Mouse (Mus musculus): ENCODE data around the gene Afap1l2. TPM values are rescaled to one million over a fixed set of nuclear protein-coding genes. Genes with fewer than 3 reads are reported as not detected.

Afap1l2 gene
- total RNA-seq, 2 experiments from 2014 or later: 6.7 to 10.2 TPM

- DNase-seq (ENCODE audit: low spot score in 2 of 2): no peak
- intact Hi-C loops (cut with DNase I): no loop called here
These were observed 2.0 kb upstream of the Afap1l2 start for GRCm38 (mm10) chr19:57010064-57010463.

DNA sequence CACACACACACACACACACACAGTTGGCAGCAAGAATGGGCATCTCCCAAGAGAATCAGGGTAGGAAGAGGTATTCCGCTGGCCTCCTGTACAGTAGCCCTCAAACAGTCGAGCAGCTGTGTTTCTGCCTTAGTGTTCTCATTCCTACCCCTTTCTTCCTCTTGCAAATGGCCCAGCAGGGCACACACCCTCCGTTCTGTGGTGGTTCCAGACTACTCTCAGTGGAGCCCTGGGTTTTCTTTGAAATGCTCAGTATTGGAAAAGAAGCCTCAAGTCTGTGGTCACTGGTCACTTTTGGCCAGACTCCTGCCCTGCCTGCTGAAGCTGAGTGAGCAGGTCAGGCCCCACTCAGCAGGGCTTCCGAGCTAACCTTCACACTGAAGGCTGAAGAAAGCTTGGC, 1.6 kb upstream of the Afap1l2 start:
- no peak for DNase-seq (ENCODE audit: low spot score in 2 of 2)
- intact Hi-C loops (cut with DNase I): loop anchor here (2.0 kb wide), 1 partner anchor 91 kb away; no protein-coding TSS in a partner anchor

GRCm38 (mm10) chr19:57007291-57007690, 737 bp downstream of the Afap1l2 start:
- intact Hi-C loops (cut with DNase I): no loop called here
- DNase-seq (ENCODE audit: low spot score in 2 of 2): no peak

- intact Hi-C loops (cut with DNase I): no loop called here
- DNase-seq (ENCODE audit: low spot score in 2 of 2): no peak
These were observed 1.2 kb downstream of the Afap1l2 start for GRCm38 (mm10) chr19:57006841-57007240.

- intact Hi-C loops (cut with DNase I): no loop called here
- no peak for DNase-seq (ENCODE audit: low spot score in 2 of 2)
These were observed 3.0 kb downstream of the Afap1l2 start for GRCm38 (mm10) chr19:57005062-57005461.

DNA sequence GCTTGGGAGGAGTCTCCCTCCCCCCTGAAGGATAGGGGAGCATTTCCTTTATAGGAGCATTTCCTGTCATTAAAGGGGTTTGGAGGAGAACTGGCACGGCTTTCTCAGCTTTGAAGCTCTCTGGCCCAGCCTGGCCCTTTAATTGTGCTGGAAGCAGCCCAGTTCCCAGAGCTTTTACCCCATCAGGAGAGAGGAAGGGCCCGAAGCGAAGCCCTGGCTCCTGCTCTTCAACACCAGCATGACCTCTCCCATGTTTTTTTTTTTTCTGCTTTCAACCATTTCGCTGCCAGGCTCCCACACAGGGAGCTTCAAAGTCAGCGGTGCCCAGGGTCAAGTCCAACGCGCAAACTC, 4.6 kb downstream of the Afap1l2 start:
- intact Hi-C loops (cut with DNase I): no loop called here
- no peak for DNase-seq (ENCODE audit: low spot score in 2 of 2)

DNA sequence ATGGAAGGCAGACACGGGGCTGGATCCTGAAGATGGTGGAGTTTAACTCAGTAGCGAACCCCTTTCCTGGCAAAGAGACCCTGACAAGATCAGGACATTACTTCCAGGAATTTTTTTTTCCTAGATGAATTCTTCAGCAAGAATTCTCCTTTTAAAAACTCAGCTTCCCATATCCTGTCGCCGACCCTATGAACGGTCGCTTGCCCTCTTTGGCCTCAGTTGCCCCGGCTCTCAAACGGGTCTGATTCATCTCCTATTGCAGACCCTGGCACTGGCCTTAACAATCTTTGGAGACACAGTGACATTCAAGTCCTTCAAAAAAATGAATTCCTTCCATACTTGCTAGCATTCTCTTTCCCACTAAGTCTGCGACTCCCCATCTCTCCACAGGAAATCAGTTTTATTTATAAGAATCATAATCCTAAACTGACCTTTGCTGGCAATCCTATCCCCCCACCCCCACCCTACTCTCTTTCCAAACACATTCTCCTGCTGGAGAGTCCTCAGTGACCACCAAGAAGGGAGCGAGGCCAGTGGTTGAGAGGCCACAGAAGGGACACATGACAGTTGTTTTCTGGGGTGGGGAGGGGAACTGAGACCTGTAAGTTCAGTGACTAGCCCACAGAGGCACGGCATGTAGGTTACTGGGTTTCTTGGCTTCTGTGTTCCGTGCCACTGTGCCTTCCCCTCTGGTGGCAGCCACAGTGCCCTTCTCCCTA, 5.1 kb downstream of the Afap1l2 start:
- DNase-seq (ENCODE audit: low spot score in 2 of 2): no peak
- intact Hi-C loops (cut with DNase I): no loop called here

DNA sequence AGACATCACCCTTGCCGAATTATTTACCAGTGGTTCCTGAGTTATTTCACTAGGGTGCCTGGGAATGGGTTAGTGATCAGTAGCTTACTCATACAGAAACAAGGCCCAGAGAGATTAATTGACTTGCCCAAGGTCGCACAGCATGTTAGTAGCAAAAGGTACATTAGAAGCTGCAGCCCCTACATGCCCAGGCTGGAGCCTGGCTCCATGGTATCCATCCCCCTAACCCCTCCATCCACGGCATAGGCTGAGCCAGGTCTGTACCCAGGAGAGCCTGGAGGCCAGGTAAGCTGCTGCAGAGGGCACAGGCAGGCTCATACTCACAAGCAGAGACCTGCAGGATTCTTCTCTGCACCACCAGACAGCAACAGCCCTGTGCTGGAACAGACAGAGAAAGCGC, 6.1 kb downstream of the Afap1l2 start:
- DNase-seq (ENCODE audit: low spot score in 2 of 2): no peak
- intact Hi-C loops (cut with DNase I): no loop called here

DNA sequence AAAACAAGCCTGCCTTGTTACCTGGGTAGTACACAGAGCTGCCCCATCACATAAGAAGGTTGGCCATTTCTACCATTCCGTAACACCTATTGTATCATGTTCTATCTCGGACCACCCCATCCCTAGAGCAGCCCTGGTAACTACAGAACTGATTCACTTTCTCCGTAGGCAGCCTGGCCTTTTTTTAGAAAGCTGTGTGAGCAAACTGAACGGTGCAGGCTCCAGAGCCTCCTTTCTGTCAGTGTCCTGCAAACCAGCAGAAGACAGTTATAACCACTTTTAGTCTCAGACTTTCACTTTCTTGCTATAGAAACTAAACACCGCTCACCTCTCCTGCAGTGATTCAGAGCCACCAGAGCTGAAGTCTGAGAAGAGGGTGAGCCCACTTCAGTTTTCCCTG, 7.4 kb downstream of the Afap1l2 start:
- intact Hi-C loops (cut with DNase I): no loop called here
- no peak for DNase-seq (ENCODE audit: low spot score in 2 of 2)

- intact Hi-C loops (cut with DNase I): loop anchor here (5.0 kb wide), 1 partner anchor 52 kb away; no protein-coding TSS in a partner anchor
- DNase-seq (ENCODE audit: low spot score in 2 of 2): no peak
These were observed 8.2 kb downstream of the Afap1l2 start for GRCm38 (mm10) chr19:56999781-57000180.

- intact Hi-C loops (cut with DNase I): loop anchor here (5.0 kb wide), 1 partner anchor 52 kb away; no protein-coding TSS in a partner anchor
- no peak for DNase-seq (ENCODE audit: low spot score in 2 of 2)
These were observed 9.1 kb downstream of the Afap1l2 start for GRCm38 (mm10) chr19:56998910-56999309.

DNA sequence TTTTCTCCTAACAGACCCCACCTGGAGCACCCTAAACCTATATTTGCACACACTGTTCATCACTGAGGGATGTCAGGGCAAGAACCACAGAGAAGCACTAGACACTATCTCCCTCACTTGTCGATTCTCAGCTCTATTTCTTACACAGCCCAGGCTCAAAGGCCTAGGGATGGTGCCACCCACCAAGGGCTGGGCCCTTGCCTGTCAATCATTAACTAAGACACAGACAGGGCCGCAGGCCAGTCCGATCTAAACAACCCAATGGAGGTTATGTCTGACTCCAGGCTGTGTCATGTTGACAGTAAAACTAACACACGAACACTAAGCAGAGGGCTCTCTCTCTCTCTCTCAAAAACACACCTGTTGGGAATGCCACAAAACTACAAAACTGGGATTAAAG, 9.7 kb downstream of the Afap1l2 start:
- intact Hi-C loops (cut with DNase I): loop anchor here (5.0 kb wide), 1 partner anchor 51 kb away; no protein-coding TSS in a partner anchor

DNA sequence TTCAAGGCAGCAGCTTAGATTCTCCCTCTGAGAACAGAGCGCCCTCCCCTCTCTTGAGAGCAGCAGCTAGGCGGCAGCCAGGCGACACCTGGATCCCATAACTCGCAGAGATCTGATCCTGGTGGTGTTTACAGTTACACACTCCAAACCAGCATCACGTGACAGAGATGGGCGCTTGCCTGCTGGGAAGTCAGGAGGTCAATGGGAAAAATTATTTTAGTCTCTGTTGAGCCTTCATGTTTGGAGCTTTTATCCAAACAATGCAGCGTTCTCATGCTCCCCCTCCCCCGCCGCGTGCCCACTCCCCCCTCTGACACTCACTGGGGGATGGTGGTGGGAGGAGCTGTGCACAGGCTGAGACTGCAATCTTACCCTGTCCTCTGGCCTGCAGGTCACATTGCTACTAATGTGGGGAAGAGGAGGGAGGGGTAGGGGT, 10.8 kb downstream of the Afap1l2 start:
- intact Hi-C loops (cut with DNase I): loop anchor here (5.0 kb wide), 1 partner anchor 50 kb away; no protein-coding TSS in a partner anchor
- no peak for DNase-seq (ENCODE audit: low spot score in 2 of 2)

More for the DNA sequence above, 9.7 kb downstream of the Afap1l2 start:
- no peak for DNase-seq (ENCODE audit: low spot score in 2 of 2)

DNA sequence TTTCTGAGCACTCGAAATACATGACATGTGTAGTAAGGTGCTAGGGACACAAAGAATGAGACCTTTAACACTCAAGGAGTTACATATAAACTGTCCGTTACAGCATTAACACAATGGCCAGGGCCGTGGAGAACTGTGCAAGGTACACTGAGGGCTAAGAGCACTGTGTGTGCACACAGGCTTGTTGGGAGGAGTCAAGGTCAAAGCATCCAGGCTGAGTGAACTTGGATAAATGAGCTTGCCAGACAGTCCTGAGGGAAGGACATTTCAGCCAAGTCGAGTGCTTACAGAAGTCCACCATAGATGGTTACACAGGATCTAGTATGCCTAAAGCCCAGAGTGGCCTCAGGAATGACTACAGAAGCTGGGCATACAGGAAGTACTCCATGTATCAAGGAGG, 12.6 kb downstream of the Afap1l2 start:
- intact Hi-C loops (cut with DNase I): loop anchor here (5.0 kb wide), 1 partner anchor 48 kb away; no protein-coding TSS in a partner anchor
- no peak for DNase-seq (ENCODE audit: low spot score in 2 of 2)

DNA sequence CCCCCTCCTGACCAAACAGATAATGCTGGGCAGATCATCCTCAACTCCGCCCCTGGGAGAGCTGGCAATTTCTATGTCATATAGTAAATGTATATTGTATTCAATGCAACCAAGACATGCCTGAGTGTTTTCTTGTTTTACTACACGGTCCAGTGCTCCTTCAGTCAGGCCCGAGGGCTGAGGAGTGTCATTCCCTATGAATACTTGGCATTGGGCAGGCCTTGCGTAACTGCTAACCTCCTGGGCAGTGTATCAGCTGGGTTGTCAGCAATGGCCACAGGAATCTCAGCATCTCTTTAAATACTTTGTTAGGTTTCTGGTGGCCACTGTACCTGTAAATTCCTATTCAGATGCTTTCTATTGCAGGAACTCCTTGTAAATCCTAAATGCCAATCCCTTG, 13.4 kb downstream of the Afap1l2 start:
- DNase-seq (ENCODE audit: low spot score in 2 of 2): no peak
- intact Hi-C loops (cut with DNase I): loop anchor here (5.0 kb wide), 1 partner anchor 47 kb away; no protein-coding TSS in a partner anchor

GRCm38 (mm10) chr19:56993763-56994162, 14.3 kb downstream of the Afap1l2 start:
- intact Hi-C loops (cut with DNase I): no loop called here
- DNase-seq (ENCODE audit: low spot score in 2 of 2): no peak

DNA sequence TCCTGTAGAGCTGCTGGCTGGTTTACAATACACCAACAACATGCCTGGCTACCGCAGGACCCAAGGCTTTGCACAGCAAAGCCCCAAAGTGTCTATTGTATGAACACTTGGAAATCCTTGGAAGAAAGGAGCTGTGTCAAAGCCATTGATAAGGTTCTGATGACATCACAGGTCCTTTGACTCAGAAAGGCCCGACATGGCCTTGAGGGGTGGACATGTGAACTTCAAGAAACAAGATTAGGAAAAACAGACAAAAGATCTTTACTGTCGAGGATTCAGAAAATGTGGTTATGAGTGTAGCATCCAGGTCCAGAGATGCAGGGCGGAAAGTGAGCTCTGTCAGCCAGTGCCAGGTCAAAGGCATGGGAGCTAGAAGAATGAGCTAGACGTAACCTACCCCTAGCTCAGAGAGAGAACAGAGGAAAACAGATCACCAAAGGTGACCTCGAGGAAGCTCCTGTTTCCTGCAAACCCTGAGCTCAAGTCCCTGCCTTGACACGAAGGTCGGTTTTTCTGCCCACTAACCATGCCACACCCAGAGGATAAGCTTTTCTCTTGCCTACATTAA, 15.0 kb downstream of the Afap1l2 start:
- DNase-seq (ENCODE audit: low spot score in 2 of 2): no peak
- intact Hi-C loops (cut with DNase I): no loop called here

DNA sequence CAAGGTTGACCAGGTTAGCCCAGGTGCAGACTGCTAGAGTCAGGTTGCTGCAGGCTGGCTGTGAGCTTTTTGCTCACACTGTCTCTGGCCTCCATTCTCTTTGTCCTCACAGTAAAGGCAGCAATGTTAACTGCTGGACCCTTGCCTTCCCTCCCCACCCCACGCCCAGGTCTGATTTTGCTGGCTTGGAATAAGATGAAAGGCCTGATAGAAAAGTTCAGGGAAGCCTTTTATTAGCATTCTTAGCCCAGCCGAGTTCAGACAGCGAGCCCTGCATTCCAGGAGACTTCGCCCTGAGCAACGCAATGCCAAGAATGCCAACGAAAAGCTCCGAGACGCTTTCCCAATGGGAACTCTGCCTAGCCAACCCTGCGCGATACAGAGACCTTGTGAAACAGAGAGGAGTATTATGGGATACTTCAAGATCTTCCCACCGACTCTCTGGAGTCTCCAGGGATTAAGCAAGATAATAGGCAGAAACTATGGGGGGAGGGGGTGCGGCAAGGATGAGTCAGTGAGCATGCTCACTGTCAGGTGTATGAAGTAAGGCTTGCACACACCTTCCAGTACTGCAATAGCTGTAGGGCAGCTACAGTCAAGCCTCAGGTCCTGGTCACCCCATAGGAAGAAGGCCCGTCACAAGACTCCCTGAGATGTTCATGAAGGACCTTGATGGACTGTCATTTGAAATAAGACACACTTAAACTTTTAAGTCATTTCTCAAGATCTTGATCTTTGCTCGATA, 17.5 kb downstream of the Afap1l2 start:
- no peak for DNase-seq (ENCODE audit: low spot score in 2 of 2)

DNA sequence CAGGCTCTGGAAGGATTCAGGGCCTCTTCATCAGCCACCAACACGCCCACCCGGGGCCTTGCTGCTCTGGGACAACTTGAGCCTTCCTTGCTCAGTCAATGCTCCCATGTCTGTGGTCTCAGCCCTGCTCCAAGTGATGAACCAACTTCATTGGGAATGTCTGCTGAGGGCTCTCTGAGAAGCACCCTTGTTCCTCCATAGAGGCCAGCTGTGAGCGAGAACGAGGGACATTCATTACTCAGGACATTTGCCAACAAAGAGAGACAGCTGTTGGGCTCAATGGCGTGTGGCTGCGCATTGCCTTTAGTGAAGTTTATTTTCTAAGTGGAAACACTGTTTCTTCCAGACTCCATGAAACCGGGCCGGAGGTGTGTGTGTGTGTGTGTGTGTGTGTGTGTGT, 18.9 kb downstream of the Afap1l2 start:
- intact Hi-C loops (cut with DNase I): no loop called here
- DNase-seq (ENCODE audit: low spot score in 2 of 2): no peak

More for the DNA sequence above, 17.5 kb downstream of the Afap1l2 start:
- intact Hi-C loops (cut with DNase I): no loop called here

- intact Hi-C loops (cut with DNase I): no loop called here
- DNase-seq (ENCODE audit: low spot score in 2 of 2): no peak
These were observed 23.8 kb downstream of the Afap1l2 start for GRCm38 (mm10) chr19:56984229-56984628.

All from left cerebral cortex, postnatal 36 days (tissue).